Mouse (Mus musculus): ENCODE measurements around the gene Tbx2.

Gene Tbx2

DNA sequence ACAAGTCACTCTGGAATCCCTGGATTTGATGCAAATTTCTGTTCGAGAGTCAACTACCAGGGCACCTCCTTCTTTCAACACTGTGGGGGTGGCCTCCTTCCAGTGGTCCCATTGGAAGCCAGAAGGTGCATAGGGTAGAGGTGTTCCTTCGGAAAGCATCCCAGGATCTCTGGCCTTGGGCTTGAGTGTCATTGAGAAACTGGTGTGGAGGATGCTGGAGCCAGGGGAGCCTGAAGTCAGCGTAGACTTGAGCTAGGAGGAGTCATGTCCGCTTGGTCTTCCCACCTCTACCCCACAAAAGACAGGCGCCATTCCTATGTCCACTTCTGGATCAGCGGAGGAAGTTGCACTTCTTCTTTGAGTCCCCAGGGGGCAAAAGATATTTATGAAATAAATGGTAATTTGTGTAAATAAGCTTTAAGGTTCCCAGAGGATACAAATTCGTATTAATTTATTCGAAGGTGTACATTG is 8.9 kb downstream of the Tbx2 start:
- DNase-seq = no peak

DNA sequence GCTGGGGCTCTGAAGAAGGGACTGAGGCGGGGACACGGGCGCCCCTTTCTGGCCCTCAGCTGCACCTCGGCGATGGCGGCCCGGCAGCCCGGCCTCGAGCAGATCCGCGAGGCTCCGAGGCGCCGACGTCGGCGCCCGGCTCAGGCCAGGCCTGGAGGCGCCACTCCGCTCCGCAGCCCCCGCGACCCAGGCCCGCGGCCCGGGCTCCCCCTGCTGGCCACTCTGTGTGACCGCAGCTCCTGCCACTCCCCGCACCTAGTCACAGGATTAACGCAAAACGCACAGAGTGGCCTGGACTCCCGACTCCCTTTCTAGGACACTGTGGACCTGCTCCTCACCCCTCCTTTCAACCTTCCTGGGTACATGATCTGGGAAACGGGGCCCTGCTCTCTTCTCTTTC is 9.6 kb downstream of the Tbx2 start:
- DNase-seq = no peak

DNA sequence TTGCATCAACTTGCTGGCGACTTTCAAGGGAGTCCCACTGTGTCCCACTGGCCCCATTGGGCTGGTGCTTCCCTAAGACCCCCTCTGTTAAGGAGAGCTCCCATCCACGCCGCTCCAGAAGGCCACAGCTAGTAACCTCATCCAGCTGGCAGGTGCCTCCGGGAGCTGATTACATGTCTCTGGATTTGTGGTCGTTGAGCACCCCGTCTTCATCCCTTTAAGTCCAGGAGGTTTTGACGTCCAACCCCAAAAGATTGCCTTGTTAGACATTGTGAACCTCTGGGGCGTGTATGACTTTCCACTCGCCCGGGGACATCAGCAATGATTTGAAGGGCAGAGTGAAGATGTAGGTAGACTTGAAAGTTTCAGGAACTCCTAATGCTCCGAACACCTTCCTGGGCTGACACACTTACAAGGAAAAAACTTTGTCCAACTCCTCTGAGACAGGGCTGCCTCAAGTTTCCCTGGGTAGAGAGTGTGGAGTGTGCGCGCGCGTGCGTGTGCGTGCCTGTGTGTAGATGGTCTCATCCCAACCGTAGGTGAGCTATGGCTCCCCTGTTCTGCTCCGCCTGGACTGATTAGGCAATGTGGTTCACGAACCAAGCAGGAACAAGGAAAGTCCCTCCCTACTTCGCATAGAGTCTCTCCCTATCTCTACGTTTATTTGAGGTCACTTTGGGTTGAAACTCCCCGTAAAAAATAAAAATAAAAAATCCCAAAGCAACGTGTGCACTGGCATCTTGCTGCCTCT is 10.4 kb downstream of the Tbx2 start:
- no peak for DNase-seq

DNA sequence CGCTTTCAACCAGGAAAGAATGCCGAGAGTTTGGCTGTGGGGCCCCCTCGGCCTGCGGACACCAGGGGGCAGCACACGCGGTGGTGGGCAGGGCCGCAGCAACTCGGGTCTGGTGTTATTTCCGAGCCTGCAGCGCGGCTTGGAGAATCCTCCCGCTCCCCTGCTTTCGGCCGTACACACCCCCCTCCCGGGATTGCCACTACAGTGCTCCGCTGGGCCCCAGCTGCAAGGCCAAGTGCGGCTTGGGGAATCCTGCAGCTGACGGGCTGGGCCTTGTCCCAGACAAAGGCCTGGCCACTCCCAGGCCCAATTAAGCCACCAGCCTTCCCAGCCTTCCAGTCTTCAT is 11.0 kb downstream of the Tbx2 start:
- no peak for DNase-seq

DNA sequence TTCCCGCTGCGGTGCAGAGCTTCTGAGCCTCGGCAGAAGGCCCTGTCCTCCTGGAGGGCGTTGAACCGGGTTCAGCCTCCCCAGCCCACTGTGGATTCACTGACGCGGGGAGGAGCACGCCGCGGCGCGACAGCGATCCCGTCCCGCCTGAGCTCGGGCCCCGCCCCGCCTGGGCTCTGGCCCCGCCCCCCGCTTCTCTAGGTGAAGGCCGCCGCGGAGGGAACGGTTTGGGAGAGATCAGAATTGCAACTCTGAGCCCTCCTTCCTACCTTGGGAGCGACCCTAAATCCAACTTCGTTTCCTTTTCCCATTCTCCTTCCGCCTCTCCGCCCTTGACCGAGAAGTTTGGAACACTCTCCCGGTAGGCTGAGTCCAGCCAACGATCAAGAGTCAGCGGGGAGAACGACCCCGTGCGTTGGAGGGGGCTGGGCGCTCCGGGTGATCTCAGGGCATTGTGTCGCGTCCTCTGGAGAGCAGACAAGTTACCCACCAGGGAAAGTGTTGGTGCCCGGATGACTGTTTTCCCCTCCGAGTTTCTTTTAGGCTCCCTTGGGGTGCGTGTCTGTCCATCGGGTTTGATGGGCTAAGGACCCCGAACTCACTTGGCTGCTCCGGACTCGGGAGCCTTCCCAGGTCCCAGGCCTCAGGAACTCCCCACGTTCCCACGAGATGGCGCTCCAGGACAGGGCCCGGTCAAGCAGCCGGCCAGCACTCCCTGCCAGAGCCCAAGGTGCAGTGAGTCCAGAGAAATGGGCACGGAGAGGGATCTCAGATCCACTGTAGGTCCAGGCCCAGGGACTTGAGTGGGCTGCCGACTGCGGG is 12.0 kb downstream of the Tbx2 start:
- DNase-seq = peak; percentile 61

DNA sequence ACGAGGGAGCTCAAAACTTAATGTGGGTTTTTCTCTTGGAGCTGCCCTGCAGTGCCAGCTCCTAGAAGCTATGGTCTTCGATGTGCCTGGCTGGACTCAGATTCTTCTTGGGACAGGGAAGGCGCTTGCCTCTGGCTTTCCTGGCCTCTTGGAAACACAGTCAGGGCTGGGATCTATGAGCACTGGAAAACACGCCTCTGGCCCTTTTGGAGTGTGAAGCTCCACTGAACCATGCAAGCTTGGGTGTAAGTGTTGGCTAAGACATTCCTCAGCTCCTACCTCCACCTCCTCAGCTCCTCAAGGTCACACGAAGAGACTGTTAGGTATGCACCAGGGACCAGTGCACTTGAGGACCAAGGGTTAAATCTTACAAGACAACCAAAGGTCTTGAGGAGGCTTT is 12.6 kb downstream of the Tbx2 start:
- no peak for DNase-seq

DNA sequence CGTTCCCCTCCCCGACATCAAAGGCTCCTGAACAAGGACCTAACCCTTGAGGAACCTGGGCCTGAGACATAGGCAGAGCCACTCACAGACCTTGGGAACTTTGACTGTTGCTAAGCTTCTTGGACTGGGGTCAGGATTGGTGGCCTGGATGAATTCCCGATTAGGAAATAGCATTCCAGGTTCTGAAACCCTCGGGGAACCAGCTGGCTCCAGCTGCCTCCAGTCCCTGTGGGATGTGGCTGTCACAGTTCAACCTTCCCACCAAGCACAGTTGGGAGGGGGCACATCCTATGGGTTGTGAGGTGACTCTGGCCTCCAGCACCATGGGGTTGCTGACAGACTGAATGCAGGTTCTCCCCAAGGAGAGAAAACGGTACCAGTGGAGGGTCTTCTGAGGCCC is 13.6 kb downstream of the Tbx2 start:
- DNase-seq = no peak

DNA sequence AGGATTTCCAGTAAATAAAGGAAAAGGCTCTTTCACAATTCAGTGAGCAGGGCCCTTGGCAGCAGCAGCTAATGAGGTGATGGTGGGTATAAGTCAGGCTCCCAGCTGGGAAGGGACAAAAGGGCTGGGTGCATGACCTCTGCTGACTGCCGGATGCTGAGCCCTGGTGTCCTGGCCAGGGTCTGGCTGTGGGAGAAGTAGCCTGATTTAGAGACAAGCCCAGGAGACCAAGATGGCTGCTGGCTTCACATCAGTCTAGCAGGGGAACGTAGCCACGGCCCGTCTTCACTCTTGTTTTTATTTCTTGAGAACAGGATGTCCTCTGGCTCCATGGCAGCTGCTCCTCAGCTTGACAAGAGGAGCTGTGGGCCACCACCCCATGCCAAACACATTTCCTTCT is 14.2 kb downstream of the Tbx2 start:
- DNase-seq = no peak

DNA sequence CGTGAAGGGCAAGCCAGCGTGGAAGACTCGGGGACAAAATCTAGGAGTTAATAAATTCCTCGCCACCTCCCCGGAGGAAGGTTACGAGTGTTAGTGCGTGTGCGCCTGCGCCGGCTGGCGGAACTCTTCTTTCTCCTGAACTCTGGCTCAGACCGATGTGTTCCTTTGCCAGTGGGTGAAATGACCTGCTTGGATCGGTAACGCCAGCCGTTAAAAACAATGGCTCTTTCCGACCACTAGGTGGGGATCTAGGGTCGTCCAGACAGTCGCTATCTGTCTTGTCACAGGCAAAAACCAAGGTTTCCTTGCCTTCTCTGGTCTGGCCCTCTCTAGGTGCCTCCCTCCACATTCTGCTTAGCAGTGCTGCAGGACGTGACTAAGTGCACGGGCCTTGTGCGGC is 16.7 kb downstream of the Tbx2 start:
- DNase-seq = peak; percentile 69

DNA sequence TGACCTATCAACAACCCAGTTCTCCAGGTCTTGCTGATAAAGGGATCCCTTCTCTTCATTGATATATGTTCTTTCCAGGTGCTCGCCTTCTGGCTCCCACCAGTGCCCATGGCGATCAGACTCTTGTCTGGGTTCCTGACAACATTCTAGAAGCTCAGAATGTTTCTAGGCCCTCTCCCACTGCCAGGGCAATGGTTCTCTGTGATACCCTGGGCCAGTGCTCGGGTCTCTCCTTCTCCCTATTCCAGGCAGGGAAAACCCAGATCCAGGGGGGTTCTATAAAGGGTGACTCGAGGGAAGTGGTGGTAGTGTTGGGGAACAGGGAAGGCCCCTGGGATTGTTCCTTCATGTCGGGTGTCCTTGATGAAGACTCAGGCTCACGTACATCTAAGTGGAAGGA is 17.9 kb downstream of the Tbx2 start, which contains the start of gene Gm11444:
Gm11444 (minus strand) TSS at position 101 of the 400 bp plus-strand sequence.
- no peak for DNase-seq

DNA sequence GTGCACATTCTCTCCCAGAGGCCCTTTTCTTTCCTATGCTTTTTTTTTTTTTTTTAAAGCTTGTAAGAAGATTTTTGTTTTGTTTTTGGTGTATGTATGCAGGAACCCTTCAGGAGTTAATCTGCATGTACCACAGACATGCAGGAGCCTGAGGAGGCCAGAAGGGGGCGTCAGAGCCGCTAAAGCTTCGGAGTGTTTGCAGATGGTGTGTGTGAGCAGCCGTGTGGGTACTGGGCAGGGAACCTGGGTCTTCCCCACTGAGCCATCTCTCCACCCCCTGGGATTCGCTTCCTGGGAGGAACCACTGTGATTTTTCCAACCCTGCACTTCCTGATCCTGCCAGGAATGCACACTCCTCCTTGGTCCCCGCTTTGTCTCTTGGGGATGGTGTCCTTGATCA is 18.4 kb downstream of the Tbx2 start:
- DNase-seq = no peak

DNA sequence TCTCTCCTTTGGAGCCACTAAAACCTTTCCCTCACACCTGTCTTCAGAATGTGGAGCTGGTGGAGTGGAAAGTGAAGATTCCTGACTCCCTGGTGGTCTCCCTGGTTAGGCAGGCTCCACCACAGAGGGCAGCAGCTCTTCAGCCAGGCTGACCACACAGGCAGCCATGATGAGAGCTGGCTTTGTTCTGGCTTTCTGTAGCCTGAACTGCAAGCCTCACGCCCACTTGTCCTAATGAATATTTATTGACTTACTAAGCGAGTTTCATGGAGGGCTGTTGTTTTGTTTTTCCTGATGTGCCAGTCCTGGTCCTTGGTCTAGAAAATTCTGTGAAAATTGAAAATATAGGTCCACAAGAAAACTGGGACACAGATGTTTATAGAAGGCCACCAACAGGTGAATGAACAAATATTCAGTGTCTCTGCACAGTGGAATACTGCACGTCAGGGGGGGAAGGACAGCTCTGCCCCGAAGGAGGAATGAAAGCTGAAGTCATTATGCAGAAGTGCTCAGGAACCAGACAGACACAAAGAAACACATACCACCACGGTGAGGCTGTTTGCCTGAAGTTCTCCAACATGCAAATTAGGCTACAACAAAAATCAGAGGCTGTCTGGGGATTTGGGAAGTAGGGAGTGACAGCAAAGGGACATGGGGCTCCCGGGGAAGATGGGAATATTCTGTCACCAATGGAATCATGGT is 25.8 kb downstream of the Tbx2 start:
- no peak for DNase-seq

DNA sequence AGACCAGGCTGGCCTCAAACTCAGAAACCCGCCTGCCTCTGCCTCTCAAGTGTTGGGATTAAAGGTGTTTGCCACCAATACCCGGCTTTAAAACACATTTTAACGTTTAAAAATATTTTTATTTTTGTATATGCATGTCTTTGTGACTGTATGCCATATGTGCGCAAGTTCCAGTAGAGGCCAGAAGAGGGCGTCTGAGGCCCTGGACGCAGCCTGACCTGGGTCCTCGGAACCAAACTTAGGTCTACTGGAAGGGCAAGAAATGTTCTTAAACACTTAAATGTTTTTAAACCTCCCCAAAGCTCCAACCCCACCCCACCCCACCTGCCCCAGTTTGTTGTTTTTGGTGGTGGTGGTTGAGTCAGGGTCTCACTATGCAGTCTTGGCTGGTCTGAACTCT is 32.0 kb downstream of the Tbx2 start:
- DNase-seq = no peak

DNA sequence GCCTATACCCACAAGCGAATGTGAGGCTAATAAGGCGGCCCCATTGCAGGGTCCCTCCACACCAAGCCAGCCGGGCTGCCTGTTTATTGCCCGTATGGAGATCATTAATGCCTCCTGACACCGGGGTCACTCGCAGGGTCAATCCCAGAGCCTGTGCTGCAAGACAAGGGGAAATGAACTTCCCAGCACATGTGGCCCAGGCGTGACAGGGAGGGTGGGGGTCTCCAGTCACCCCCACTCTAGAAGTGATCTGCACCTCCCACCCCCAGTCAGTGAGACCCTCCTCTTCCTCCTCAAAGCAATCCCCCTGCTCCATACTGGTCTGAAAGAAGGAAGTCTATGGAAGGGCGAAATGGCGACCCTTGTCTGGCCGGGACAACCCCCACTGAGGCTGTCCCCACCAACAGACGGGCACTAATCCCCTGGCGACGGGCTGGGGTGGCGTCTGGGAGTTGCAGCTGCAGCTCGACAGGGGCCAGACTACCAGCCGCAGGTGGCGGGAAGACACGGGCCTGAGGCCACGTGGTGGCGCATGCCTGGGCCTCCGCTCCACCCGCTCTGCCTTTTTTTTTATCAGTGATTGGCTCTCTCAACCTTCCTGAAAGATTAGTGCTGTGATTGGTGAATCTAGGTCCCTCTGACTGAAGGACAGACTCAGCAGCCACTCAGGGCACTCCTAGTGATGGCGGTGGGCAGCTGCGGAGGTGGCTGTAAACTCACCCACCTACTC is 43.9 kb downstream of the Tbx2 start:
- no peak for DNase-seq

DNA sequence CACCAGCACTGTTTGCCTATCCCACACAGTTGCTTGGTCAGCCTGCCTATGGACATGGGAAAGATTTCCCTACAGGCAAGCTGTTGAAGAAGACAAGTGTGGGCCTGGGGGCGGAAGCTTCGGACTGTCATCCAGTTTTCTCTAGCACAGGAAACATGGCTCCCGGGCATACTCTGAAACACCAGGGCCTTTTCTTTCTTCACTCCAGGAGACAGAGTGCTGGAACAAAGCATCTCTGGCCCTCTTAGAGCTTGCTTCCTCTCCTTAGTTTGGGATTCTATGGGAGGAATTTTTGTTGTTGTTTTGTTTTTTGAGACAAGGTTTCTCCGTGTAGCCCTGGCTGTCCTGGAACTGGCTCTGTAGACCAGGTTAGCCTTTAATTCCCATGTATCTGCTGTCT is 52.1 kb downstream of the Tbx2 start:
- DNase-seq = no peak

DNA sequence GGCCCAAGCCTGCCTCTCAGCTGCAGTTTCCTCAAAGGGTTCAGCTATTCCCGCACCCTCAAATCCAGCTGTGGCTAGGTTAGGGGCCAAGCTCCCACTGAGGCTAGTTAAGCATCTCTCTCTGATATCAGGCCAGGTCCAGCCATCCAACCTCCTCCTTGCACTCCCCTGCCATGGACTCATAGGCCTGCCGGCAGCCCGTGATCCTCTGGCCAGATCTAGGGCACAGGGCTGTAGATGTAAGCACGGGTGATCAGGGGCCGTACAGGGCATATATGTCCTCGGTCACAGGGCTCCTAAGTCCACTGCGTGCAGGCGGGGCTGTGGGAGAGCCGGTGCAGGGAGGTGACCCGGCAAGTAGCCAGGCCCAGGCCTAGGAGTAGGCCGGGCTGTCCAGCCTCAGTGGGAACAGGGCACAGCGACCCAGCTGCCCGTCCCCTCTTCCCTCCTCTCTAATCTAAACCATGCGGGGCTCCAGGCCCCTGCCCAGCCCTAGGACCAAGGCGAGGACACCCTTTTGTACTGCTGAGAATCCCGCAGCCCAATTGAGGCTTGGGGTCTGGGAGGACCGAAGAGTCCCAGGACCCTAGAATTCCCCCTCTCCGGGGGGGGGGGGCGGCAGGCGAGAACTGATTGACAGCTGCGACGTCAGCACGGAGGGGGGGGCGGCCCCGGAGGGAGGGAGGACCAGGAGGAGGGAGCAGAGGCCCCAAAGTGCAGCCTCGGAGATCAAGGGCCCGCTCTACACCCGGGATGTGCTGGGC is 53.5 kb downstream of the Tbx2 start, which contains the start of gene Tbx4:
Tbx4 (plus strand) TSS at position 758 of the 764 bp plus-strand sequence.
- DNase-seq = no peak

DNA sequence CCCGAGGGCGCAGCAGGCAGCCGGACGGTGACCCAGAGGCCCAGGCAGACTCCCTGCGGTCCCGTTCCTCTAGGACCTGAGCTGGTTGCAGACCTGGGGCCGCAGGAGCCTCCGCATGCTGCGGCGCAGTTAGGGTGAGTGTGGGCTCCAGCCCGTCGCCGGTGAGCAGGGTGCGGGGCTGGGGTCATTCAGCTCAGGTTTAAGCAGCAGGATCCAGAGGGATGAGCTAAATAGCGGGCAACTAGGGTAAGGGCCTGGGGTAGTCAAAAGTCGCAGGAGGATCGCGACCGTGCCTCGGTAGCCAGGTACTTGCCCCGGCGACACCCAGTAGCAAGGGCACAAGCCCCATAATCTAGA is 54.1 kb downstream of the Tbx2 start:
- no peak for DNase-seq

DNA sequence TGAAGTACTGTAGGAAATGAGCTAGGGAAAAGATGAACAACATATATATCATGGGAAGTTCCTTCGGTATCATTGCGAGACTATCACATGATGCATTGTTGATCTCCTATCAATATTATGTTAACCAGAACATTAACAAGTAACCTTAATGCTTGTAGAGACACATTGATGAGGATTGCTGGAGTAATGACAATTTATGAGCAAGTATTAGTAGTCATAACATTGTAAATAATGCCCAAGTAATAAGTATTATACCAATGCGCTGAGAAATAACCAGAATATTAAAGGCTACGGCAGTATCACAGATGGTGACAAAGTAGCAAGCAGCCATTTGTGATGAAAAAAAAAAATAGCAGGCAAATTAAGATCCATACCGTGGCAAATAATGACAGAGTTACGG is 54.9 kb downstream of the Tbx2 start:
- DNase-seq = no peak

DNA sequence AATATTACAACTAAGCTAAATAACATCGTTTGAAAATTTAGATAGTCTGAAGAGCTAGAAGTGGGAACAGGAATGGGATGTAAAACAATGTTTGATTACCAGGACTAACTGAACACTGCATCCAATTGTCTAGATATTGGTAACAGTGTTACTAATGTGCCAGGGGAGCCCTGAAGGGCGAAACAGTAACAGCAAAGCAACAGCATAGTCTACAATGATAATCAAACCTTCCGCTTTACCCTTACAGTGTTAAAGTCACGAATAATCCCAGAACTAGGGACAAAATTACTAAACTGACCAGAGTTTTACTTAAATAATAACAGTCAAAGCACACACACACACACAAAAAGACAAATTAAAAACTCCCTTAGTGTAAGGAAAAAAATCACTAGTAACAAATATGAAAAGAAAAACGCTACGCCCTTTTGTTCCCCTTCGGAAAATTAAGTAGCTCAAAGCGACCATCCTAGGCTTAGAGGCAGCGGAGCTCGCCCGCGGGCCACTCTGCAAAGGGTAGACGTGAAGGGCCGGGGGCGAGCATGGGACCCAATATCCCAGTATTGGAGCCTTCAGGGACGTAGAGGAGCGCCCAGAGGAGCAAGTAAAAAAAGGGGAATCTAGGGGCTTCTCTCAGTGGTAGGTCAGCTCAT is 55.6 kb downstream of the Tbx2 start:
- no peak for DNase-seq

DNA sequence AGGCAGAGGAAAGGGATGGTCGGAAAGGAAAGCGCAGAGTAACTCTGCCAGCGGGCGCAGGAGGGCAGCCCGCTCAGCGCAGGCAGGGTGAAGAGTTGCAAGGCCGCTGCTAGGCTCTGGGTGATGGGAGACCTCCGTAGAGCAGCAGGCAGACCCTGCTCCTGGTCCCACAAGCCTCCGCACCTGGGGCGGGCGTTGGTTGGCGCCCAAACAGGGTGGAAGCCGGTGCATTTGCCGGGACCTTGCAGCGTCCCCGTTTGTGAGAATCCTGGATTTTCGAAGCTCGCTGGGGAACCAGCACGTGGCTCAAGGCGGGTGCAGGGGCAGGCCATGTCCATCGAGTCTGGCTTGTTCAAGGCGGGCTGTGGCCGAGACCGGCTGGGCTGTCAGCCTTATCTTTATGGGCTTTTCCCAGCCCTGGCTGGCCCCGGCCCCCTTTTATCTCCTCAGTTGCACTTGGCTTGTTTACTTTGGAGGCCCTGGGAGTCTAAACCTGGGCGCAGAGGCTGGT is 56.2 kb downstream of the Tbx2 start:
- DNase-seq = no peak

DNA sequence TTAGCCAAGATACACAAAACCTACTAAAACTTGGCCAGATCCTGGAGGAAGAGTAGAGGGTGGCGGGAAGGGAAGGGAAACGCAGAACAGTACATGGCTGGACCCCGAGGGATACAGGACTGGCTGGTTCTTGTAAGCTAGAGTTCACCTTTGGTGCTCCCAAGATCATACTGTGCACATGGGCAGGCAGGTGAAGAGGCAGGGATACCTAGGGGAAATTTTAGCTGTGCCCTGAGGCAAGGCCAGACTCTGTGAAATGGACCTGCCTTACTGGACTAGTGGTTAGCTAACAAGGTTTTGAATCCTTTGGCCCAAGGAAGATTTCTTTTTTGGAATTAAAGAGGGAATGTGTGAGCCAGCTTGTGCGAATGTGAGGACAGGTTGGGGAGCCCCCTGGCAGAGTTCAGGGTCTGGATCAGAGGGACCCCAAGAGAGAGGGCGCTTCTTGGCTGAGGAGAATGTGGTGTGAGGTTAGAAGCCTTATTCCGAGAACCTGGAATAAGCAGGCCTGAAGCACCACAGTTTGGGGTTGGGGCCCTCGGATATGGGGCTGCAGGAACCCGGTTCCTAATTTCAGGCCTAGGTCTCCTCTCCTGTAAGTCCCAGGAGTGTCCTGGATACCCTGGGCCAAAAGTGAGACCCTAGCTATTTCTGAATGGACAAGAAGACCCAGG is 56.8 kb downstream of the Tbx2 start:
- no peak for DNase-seq

All from cerebellum, adult 9-10 months (tissue).